Mouse (Mus musculus) layer of hippocampus, adult 11-12 months (tissue): ENCODE measurements around the gene Defb5.
"Not testable (repeated sequence)": the region's sequence is repeated elsewhere in the genome, so short reads cannot be mapped to it uniquely, and the experiment has no call there.

Source experiments
- DNase-seq: peaks from one replicate; pipeline ENCODE4 v3.0.0; 2022; ENCODE audit warnings: low spot score

Gene Defb5

DNA sequence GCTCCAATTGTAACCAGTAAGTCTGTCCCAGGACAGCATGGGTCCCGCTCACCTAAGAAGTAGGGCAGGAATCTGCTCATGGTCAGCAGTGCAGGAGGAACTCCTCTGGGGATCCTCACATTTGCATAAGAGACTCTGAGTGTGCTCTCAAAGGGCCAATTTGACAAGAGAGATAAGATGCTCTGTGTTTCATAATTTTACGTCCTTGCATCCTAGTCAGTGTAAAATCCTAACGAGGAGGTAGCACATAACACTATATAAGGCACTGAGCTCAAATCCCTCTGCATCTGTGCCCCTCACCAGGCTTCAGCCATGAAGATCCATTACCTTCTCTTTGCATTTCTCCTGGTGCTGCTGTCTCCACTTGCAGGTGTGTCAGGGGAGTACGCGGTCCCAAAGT lies at the start of gene Defb5:
Gene Defb5, plus strand, starts transcription at position 301 of the 400 bp plus-strand sequence.
- DNase-seq, result no peak

- no peak for DNase-seq
Observed at GRCm38 (mm10) chr8:19225161-19225560, 22.2 kb upstream of the Defb5 start, which contains the start of gene Defb6. Gene Defb6 (plus strand): TSS chr8:19225478.

- no peak for DNase-seq
Observed at GRCm38 (mm10) chr8:19238101-19238500, 9.3 kb upstream of the Defb5 start.

- DNase-seq, result no peak
Observed at GRCm38 (mm10) chr8:19239616-19240015, 7.8 kb upstream of the Defb5 start, which contains the start of gene Defb46. Gene Defb46 (plus strand): TSS chr8:19239916.

DNA sequence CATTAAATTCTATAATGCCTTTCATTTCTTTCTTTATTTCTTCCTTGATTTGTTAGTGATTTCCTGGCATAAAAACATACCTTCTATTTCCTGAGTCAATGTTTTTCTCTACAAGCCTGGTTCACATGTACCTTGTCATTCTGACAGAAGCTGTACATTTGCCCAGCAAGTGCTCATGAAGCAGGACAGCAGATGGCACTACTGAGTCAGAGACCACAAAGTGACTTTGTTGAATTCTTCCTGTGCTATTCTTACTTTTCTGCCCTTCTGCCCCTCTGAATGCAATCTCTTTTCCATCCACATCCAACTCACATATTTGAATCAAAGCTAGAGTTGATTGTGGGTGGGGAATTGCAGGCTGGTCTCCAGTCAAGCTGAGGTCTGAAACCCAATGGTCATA lies 10.8 kb downstream of the Defb5 start:
- no peak for DNase-seq

- DNase-seq, result no peak
Observed at GRCm38 (mm10) chr8:19259667-19260066, 12.3 kb downstream of the Defb5 start.

DNA sequence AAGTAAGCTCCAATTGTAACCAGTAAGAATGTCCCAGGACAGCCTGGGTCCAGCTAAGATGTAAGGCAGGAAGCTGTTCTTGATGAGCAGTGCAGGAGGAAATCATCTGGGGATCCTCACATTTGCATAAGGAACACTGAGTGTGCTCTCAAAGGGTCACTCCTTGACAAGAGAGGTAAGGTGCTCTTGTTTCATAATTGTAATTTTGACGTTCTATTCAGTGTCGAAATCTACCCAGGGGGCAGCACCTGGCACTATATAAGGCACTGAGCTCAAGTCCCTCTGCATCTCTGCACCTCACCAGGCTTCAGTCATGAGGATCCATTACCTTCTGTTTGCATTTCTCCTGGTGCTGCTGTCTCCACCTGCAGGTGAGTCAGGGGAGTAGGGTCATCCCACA lies 45.7 kb downstream of the Defb5 start, which contains the start of gene Defb3:
Gene Defb3, plus strand, starts transcription at position 301 of the 400 bp plus-strand sequence.
- not testable (repeated sequence) for DNase-seq

DNA sequence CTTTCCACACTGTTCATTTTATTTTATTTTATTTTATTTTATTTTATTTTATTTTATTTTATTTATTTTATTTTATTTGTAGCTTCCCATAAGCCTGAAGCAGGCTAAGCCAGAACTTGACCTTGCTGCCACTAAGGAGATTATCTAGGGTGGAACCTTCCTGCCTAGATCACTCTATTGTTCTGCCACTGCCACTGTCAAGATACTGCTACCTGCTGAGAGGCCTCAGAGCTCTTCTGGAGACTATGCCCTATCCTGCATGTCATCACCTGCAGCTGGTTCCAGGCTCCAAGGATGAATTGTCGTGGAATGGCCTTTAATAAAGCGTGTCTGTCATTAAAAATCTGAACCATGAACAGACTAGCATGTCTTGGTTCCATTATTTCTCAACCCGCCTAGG lies 51.0 kb downstream of the Defb5 start:
- DNase-seq, result not testable (repeated sequence)
